Mouse (Mus musculus) stomach, embryonic 16.5 days (tissue): ENCODE measurements around the gene Cep85l. TPM values are rescaled to one million over a fixed set of nuclear protein-coding genes. Genes with fewer than 3 reads are reported as not detected.
A peak's percentile ranks its signal among the peaks of the same experiment; 100 is the strongest.

Experiments
- ATAC-seq: fragments of 200-750 bp; cut with Nextera tagmentation; 2 replicates; pipeline ENCODE4 v1.8.0; 2017; ENCODE audit warnings: moderate number of reproducible peaks, moderate TSS enrichment; ENCODE audit not compliant: insufficient read depth, low FRiP score
- H3K27ac ChIP-seq: fragments of 300-500 bp; sonication (generic); 2 replicates; pipeline ENCODE4 v1.5.1; 2014; ENCODE audit warnings: low read length
- H3K27me3 ChIP-seq: fragments of 300-500 bp; sonication (generic); 2 replicates; pipeline ENCODE4 v1.6.1; 2014; ENCODE audit warnings: low read length, control low read depth, mixed read lengths; ENCODE audit not compliant: control insufficient read depth, insufficient read depth
- H3K36me3 ChIP-seq: fragments of 300-500 bp; sonication (generic); 2 replicates; pipeline ENCODE4 v1.6.1; 2014; ENCODE audit warnings: low read length; ENCODE audit not compliant: control insufficient read depth, insufficient read depth
- H3K4me1 ChIP-seq: fragments of 300-500 bp; sonication (generic); 2 replicates; pipeline ENCODE4 v1.6.1; 2014; ENCODE audit warnings: low read length, control low read depth, mixed read lengths; ENCODE audit not compliant: control insufficient read depth, insufficient read depth
- H3K4me2 ChIP-seq: fragments of 300-500 bp; sonication (generic); 2 replicates; pipeline ENCODE4 v1.6.1; 2014; ENCODE audit warnings: low read depth, low read length, mixed read lengths
- H3K4me3 ChIP-seq: fragments of 300-500 bp; sonication (generic); replicated peaks from 2 replicates; pipeline ENCODE4 v1.5.1; 2014; ENCODE audit warnings: mild to moderate bottlenecking, low read length
- H3K9ac ChIP-seq: fragments of 300-500 bp; sonication (generic); 2 replicates; pipeline ENCODE4 v1.6.1; 2014; ENCODE audit warnings: low read length
- H3K9me3 ChIP-seq: fragments of 300-500 bp; sonication (generic); replicated peaks from 2 replicates; pipeline ENCODE4 v1.6.1; 2016; ENCODE audit warnings: low read length, control low read depth; ENCODE audit not compliant: control insufficient read depth
- WGBS: fragments of 180-500 bp; shearing (Covaris S2); extraction: QIAGEN DNeasy Blood & Tissue Kit; methylation state at CpG from one replicate; pipeline ENCODE4 v1.1.7; 2014; 5-methylcytosine and 5-hydroxymethylcytosine counted together
- polyA plus RNA-seq: library from polyadenylated mRNA; unstranded; fragments of >200 nt; fragmentation: Nextera tagmentation; extraction: Ambion mirVana; gene quantifications from 2 replicates; pipeline ENCODE4 v1.2.1, GENCODE M21; 2015

Gene Cep85l
- polyA plus RNA-seq, result 2.7 and 3.1 TPM in 2 replicates

- WGBS, result 0% methylated on average over 31 of the region's 31 CpGs
- Histone ChIP-seq H3K36me3 (0 out of 2 replicates have a peak, but pooled peaks cover 2% of the 10 kb centered on the region), H3K9ac (peak within 1 kb of the TSS; percentile 92), H3K4me3 (peak within 1 kb of the TSS; percentile 91), H3K27ac (peak within 1 kb of the TSS; percentile 98), H3K4me1 (peaks cover 8% of the 10 kb centered on the region), H3K4me2 (peak within 1 kb of the TSS; percentile 57), H3K27me3 (no peaks in the 10 kb centered on the region), H3K9me3 (no peaks in the 10 kb centered on the region)
- peak; percentile 99 for ATAC-seq
Observed at GRCm38 (mm10) chr10:53379709-53380106, at the start of gene Cep85l. TSS of gene Cep85l (minus strand) at chr10:53379947.

GRCm38 (mm10) chr10:53428695-53429447 lies 49.1 kb upstream of the Cep85l start:
- H3K27ac ChIP-seq, result no peak overlapping the region
- no peak overlapping the region for H3K4me3 ChIP-seq
- H3K36me3 ChIP-seq, result no peaks in the 10 kb centered on the region
- H3K4me2 ChIP-seq, result no peak overlapping the region
- H3K4me1 ChIP-seq, result 0 out of 2 replicates have a peak, but pooled peaks cover 2% of the 10 kb centered on the region
- no peak for ATAC-seq
- no peak overlapping the region for H3K9ac ChIP-seq
- 49% methylated on average over 7 of the region's 7 CpGs for WGBS
- no peaks in the 10 kb centered on the region for H3K27me3 ChIP-seq
- no peaks in the 10 kb centered on the region for H3K9me3 ChIP-seq

- Histone ChIP-seq H3K27me3 (no peaks in the 10 kb centered on the region), H3K4me2 (no peak overlapping the region), H3K9me3 (no peaks in the 10 kb centered on the region), H3K9ac (no peak overlapping the region), H3K4me1 (0 out of 2 replicates have a peak, but pooled peaks cover 2% of the 10 kb centered on the region), H3K36me3 (no peaks in the 10 kb centered on the region), H3K27ac (no peak overlapping the region), H3K4me3 (no peak overlapping the region)
- no peak for ATAC-seq
- WGBS, result 88% methylated on average over 2 of the region's 2 CpGs
Observed at GRCm38 (mm10) chr10:53426524-53426923, 46.8 kb upstream of the Cep85l start.

GRCm38 (mm10) chr10:53423091-53423490 lies 43.3 kb upstream of the Cep85l start:
- Histone ChIP-seq H3K4me3 (no peak overlapping the region), H3K9me3 (no peaks in the 10 kb centered on the region), H3K4me1 (no peaks in the 10 kb centered on the region), H3K27me3 (no peaks in the 10 kb centered on the region), H3K27ac (no peak overlapping the region), H3K36me3 (no peaks in the 10 kb centered on the region), H3K9ac (no peak overlapping the region), H3K4me2 (no peak overlapping the region)
- WGBS, result 84% methylated on average over 1 of the region's 1 CpGs
- ATAC-seq, result no peak

- no peak for ATAC-seq
- Histone ChIP-seq H3K9ac (no peak overlapping the region), H3K4me3 (no peak overlapping the region), H3K27me3 (no peaks in the 10 kb centered on the region), H3K9me3 (no peaks in the 10 kb centered on the region), H3K36me3 (no peaks in the 10 kb centered on the region), H3K27ac (no peak overlapping the region), H3K4me2 (no peak overlapping the region), H3K4me1 (no peaks in the 10 kb centered on the region)
- WGBS, result 24% methylated on average over 1 of the region's 1 CpGs
Observed at GRCm38 (mm10) chr10:53422206-53422605, 42.5 kb upstream of the Cep85l start.

- no peak overlapping the region for H3K27ac ChIP-seq
- no peaks in the 10 kb centered on the region for H3K27me3 ChIP-seq
- H3K9ac ChIP-seq, result no peak overlapping the region
- H3K4me2 ChIP-seq, result no peak overlapping the region
- H3K9me3 ChIP-seq, result no peaks in the 10 kb centered on the region
- ATAC-seq, result no peak
- no peak overlapping the region for H3K4me3 ChIP-seq
- H3K36me3 ChIP-seq, result no peaks in the 10 kb centered on the region
- 48% methylated on average over 6 of the region's 6 CpGs for WGBS
- peaks cover 3% of the 10 kb centered on the region; the same call in 1 of the 2 replicates for H3K4me1 ChIP-seq
Observed at GRCm38 (mm10) chr10:53421613-53422012, 41.9 kb upstream of the Cep85l start.

GRCm38 (mm10) chr10:53420069-53420468 lies 40.3 kb upstream of the Cep85l start:
- Histone ChIP-seq H3K36me3 (no peaks in the 10 kb centered on the region), H3K4me1 (peaks cover 8% of the 10 kb centered on the region; the same call in 1 of the 2 replicates), H3K27me3 (no peaks in the 10 kb centered on the region), H3K27ac (no peak overlapping the region), H3K9ac (no peak overlapping the region), H3K4me3 (no peak overlapping the region), H3K9me3 (no peaks in the 10 kb centered on the region), H3K4me2 (no peak overlapping the region)
- no peak for ATAC-seq

- H3K4me2 ChIP-seq, result no peak overlapping the region
- no peaks in the 10 kb centered on the region for H3K27me3 ChIP-seq
- H3K4me1 ChIP-seq, result peaks cover 11% of the 10 kb centered on the region
- no peaks in the 10 kb centered on the region for H3K36me3 ChIP-seq
- no peaks in the 10 kb centered on the region for H3K9me3 ChIP-seq
- no peak overlapping the region for H3K27ac ChIP-seq
- 70% methylated on average over 4 of the region's 4 CpGs for WGBS
- no peak overlapping the region for H3K4me3 ChIP-seq
- no peak overlapping the region for H3K9ac ChIP-seq
- no peak for ATAC-seq
Observed at GRCm38 (mm10) chr10:53419139-53419935, 39.6 kb upstream of the Cep85l start.

- H3K4me3 ChIP-seq, result no peak overlapping the region
- no peaks in the 10 kb centered on the region for H3K9me3 ChIP-seq
- H3K36me3 ChIP-seq, result no peaks in the 10 kb centered on the region
- ATAC-seq, result no peak
- H3K4me2 ChIP-seq, result no peak overlapping the region
- no peak overlapping the region for H3K27ac ChIP-seq
- H3K4me1 ChIP-seq, result peaks cover 15% of the 10 kb centered on the region
- H3K9ac ChIP-seq, result no peak overlapping the region
- H3K27me3 ChIP-seq, result no peaks in the 10 kb centered on the region
- WGBS, result 57% methylated on average over 2 of the region's 2 CpGs
Observed at GRCm38 (mm10) chr10:53417015-53417414, 37.3 kb upstream of the Cep85l start.
